Mouse (Mus musculus) spleen, adult 18-20 months (tissue): ENCODE data around the gene AC124502.3.

ENCODE experiments used
- DNase-seq, 2 experiments: peaks; one replicate each; pipeline ENCODE4 v3.0.0; 2022; ENCODE audit warnings: mixed read lengths in 2 of 2

The AC124502.3 gene

DNA sequence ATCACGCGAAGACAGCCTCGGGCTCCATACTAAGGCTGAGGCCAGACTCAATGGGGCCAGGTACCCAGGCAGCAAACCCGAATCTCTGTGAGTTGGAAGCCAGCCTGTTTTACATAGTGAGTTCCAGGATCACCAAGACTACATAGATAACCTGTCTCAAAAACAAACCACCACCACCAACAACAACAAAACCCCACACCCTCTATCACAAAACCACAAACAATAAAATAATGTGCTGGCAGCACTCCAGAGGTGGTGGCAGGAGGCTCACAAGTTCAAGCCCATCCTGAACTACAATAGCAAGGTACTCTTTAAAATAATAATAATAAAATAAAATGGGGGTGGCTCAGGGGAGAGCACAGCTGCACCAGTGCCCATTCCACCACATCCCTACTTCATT, 2.1 kb upstream of the AC124502.3 start:
- no peak for DNase-seq

DNA sequence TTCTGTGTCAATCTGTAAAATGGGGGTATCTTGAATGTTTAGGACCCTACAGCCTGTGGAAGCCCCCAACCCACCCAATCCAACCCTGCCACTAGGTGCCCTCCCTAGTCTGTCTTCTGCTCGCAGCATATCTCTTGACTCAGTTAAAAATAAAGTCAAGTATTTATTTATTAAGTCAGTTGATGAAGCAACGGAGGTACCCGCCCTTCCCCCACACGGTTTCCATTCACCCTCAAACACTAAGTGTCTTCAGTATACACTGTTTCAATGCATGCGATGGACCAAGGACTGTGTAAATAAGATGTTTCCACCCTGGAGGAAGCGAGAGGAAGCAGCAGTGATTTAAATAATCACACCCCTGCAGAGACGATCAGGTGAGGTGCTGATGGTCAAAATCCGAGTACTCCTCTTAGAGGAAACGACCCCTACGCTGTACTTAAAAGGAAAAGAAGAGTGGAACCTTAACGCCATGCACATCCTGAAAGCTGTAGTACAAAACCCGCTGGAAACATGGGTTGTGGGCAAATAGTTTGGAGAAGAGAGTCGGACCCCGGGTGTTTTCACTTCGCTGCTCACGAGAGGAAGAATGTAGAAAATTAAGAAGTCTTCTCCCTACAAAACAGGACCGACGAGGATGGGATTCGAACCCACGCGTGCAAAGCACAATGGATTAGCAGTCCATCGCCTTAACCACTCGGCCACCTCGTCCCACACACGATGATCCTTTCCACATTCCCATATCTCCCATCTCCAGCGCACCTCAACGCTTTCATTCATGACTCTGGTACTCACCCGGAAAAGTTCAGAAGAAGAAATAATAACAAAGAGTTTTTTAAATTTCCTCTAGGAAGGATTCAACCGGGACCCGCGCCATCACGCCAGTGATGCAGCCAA, 766 bp upstream of the AC124502.3 start:
- DNase-seq, result peak; percentile 25 to 39

DNA sequence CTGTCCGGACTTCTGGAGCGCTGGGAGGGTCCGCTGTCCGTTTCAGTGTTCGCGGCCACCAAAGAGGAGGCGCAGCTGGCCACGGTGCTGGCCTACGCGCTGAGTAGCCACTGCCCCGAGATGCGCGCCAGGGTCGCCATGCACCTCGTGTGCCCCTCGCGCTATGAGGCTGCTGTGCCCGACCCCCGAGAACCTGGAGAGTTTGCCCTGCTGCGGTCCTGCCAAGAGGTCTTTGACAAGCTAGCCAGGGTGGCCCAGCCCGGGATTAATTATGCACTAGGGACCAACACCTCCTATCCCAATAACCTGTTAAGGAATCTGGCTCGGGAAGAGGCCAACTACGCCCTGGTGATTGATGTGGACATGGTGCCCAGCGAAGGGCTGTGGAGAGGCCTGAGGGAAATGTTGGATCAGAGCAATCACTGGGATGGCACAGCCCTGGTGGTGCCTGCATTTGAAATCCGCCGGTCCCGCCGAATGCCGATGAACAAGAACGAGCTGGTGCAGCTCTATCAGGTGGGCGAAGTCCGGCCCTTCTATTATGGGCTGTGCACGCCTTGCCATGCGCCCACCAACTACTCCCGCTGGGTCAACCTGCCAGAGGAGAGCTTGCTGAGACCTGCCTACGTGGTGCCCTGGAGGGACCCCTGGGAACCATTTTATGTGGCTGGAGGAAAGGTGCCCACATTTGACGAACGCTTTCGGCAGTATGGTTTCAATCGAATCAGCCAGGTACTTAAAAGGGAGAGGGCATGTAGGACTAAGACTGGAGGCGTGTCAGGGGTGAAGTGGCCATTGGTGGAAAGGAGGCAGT, 817 bp downstream of the AC124502.3 start:
- DNase-seq, result no peak

DNA sequence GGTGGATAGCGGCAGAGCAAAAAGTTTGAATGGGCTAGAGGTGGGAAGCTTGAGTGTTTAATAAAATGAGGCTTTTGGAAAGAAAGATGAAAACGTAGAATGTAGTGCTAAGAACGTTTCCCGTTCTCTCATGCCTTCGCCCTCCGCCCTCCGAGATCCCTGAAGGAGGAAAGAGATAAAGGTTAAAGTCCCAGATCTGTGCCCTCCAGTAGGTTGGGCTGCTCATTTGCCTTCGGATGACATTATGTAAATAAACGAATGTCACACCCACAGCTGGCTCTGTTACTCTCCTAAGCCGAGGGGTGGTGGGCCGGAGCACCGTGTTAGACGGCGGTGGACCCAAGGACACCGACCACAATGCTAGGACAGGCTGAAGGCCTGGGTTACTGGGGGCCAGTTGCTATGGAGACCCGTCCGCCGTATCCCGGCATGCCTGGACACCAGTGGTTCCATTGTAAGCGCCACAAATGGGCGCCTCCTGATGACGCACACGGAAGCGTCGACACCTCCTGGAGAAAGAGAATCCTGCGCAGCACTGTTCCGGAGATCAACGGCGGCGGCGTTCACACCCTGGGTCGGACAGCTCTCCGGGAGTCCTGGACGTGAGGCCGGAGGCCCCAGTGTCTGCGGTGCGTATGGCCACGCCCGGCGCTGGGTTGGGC, 2.3 kb downstream of the AC124502.3 start, which contains the start of gene Brms1:
Gene Brms1 (plus strand): TSS at position 493 of the 662 bp plus-strand sequence.
- DNase-seq, result peak; percentile 76 to 82

DNA sequence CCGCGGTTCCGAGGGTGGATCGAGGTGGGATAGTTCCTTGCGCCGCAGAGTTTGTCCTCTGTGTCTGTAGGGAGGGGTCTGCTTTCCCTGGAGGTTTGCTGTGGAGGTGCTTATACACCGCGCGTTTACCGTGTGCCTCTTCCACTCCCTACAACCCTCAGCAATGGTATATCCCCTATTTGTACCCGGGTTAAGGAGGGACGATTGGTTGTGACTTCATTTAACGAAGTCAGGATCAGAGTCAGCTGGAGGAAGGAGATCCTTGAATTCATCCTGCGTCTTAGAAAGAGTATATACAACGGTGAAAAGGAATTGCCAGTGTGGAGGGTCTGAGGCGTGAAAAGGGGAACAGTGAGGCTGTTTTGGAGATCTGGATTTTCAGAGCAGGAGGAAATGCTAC, 2.9 kb downstream of the AC124502.3 start:
- DNase-seq, result no peak

DNA sequence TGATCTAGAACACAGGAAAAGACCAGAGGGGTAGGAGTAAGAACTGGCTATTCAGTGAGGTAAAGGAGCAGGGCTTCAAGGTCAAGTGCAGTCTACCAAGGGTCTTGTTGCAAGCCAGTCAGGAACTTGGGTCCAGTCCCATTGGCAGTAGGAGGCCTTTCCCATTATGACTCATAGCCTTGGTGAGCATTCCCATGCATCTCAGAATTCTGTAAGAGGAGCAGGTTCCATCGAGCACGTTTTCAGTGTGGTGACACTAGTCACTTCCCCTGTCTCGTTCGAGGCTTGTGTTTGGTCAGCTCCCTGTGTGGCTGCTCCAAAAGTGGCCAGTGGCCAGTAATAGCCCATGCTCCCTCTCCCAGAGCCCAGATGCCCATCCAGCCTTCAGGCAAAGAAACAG, 6.8 kb downstream of the AC124502.3 start:
- no peak for DNase-seq

DNA sequence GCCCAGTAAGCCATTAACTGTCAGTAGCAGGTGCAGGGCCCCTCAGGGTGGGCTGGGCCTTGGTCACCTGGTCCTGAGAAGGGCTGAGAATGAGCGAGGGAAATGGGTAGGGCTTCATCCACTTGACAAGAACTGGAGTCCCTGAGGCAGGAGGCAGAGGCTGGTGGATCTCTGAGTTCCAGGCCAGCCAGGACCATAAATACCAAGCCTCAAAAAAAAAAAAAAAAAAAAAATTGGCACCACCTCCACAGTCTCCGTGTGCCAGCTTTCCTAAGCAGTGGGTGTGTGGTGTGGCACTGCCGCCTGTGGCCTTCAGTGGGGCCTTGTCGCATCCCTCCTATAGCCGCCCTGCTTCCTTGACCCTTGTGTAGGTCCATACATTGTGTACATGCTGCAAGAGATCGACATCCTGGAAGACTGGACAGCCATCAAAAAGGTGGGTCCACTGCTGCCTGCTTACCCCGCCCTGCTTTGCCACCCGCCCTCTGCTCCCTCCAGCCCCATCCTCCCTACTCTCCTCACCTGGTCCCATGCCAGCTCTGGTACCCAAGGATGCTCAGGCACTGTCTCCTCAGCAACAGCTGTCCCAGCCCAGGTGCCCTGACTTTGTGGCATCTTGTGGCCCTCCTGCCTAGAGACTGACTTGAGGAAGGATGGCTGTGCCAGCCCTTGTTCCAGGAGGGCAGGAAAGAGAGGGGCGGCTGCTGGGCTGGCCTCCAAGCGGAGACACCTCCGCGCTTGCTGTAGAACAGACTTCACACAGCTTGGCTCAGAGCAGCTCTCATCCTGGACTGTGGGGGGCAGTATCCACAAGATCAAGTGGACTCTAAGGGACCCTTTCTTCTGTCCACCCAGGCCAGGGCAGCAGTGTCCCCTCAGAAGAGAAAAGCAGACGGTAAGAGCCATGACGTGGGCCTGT, 9.7 kb downstream of the AC124502.3 start:
- DNase-seq, result no peak

DNA sequence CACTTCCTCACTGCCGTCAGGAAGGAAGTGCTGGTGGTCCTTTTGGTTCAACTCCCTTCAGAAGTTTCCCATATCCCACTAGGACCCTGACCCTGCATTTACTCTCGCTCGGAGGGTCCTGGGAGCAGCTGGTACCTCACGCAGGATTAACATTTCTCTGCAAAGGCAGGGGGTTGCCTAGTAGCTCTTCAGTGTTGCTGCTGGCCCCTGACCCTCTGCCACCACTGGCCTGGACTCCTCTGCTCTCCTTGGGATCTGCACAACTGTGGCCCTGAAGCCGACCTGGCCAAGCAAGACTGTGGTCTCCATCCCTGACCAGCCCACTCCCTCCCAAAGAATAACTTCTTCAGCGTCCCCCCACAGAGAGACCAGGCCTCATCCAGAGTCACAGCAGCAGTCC, 10.6 kb downstream of the AC124502.3 start:
- no peak for DNase-seq

DNA sequence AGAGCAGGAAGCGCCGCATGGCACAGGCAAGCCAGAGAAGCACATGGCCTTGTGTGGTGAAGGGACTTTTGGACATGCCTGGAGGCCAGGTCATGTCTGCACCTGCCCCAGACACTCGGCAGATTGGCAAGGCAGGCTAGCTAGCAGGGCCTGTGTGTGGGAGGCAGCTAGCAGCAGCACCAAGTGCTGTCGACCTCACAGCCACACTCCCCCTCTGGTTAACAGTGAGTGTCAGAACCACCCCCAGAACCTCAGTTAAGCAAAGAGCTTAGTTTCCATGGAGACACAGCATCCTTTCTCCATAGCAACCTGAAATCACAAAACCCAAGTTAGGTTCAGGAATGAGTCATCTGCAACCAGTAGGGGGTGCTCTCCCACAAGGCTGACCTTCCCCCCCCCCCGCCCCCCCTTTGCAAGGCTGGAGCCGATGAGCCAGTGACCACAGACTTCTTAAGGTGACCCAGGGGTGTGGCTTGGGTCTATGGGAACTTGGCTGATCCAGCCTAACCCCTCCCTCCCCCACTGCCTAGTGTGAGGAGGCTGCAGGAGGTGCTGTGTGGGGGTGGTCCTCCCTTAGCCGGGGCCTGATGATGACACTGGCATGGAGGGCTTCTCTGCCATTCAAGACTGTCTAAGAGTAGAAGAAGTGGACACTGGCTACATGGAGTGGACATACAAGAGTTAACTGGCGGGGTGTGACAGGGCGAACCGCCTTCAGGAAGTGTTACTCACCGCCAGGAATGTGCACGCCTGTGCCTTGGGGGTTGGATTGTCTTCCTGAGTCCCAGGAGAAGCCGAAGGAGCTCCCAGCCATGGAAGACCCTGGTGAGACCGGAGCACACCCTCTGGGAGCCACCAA, 11.6 kb downstream of the AC124502.3 start, which contains the start of gene Rin1:
Gene Rin1 (plus strand): TSS at position 435 of the 859 bp plus-strand sequence.
- DNase-seq, result no peak

DNA sequence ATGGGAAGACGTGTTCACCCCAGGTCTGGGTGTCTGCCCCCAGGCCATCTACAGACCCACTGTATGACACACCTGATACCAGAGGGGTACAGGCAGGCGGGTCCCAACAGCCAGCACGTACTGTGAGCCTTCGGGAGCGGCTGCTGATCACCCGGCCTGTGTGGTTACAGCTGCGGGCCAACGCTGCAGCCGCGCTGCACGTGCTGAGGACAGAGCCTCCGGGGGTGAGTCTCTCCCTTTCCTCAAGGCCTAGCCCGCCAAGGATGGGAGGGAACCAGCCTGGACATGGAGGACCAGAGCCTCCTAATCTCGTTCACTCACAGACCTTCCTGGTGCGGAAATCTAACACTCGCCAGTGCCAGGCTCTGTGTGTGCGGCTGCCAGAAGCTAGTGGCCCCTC, 12.3 kb downstream of the AC124502.3 start:
- no peak for DNase-seq

DNA sequence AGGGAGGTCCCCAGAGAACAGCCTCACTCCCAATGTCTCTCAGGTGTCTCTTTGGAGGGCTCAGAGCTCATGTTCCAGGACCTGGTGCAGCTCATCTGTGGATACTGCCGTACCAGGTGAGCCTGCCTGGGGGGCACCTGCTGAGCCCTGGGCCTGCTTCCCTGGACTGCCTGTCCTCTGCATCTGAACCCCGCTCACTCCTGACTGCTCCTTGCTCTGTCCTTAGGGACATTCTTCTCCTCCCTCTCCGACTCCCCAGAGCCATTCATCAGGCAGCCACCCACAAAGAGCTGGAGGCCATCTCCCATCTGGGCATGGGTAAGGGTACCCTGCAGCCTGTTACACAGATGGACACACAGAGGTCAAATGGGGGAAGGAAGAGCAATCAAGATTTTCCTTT, 12.8 kb downstream of the AC124502.3 start:
- DNase-seq, result no peak

DNA sequence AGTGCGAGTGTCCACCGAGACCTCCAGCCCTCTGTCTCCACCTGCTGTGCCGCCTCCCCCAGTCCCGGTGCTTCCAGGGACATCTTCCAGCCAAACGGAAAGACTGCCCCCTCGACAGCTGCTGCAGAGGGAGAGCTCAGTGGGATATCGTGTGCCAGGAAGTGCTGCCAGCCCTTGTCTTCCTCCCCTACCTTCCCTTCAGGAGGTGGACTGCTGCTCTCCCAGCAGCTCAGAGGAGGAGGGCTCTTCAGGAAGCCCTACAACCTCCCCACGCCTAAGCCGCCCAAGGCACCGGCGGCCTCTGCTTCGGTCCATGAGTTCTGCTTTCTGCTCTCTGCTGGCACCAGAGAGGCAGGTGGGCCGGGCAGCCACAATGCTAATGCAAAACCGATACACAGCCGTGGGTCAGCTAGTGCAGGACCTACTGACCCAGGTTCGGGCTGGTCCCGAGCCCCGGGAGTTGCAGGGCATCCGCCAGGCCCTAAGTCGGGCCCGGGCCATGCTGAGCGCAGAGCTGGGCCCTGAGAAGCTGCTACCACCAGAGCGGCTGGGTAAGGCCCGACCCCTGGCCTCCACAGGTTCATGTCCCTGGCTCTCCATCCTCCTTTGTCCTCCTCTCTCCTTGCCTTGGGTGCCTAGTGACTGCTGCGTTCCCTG, 13.6 kb downstream of the AC124502.3 start:
- no peak for DNase-seq

DNA sequence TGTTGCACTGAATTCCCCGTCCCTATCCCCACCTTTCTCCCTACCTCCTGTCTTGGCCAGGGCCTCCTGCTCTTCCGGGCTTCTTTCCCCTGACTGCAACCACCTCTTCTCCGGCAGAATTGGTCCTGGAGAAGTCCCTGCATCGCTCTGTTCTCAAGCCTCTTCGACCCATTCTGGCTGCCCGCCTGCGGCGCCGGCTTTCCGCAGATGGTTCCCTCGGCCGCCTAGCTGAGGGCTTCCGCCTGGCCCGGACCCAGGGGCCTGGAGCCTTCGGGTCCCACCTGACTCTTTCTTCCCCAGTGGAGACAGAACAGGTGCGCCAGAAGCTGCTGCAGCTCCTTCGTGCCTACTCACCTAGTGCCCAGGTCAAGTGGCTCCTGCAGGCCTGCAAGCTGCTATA, 14.2 kb downstream of the AC124502.3 start:
- DNase-seq, result no peak

DNA sequence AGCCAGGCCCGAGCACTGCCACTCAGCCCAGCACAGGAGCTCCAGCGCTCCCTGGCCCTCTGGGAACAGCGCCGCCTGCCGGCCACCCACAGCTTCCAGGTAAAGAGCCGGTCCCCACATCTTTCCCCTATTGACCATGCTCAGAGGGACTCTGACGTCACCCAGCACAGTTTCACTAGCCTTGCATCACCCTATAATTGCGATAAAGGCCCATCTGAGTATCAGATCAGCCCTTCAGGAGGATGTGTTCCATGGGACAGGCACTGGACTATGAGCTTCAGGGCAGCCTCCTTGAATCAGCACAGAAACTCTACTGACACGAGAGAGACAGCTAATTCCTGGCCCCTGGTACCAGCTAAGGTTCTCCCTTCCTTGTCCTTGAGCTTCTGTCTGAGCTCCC, 15.2 kb downstream of the AC124502.3 start:
- DNase-seq, result peak in 1 of 2 experiments; percentile 48

DNA sequence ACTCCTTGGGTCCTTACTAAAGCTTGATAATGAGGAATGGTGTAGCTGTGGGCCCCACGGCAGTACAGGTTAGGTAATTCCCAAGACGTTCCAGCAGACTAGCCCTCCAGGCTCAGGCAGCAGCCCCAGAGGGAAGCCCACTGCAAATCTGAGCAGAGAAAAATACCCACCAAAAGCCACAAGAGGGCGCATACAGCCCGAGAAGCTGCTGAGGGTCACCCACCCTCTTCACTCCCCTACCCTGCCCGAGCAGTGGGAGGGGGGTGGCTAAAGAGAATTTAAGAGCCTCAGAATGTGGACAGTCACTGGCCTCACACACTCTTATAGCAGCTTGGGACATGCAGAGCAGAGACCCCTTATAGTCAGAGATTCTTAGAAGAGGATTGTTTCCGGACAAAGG, 17.6 kb downstream of the AC124502.3 start:
- DNase-seq, result no peak

DNA sequence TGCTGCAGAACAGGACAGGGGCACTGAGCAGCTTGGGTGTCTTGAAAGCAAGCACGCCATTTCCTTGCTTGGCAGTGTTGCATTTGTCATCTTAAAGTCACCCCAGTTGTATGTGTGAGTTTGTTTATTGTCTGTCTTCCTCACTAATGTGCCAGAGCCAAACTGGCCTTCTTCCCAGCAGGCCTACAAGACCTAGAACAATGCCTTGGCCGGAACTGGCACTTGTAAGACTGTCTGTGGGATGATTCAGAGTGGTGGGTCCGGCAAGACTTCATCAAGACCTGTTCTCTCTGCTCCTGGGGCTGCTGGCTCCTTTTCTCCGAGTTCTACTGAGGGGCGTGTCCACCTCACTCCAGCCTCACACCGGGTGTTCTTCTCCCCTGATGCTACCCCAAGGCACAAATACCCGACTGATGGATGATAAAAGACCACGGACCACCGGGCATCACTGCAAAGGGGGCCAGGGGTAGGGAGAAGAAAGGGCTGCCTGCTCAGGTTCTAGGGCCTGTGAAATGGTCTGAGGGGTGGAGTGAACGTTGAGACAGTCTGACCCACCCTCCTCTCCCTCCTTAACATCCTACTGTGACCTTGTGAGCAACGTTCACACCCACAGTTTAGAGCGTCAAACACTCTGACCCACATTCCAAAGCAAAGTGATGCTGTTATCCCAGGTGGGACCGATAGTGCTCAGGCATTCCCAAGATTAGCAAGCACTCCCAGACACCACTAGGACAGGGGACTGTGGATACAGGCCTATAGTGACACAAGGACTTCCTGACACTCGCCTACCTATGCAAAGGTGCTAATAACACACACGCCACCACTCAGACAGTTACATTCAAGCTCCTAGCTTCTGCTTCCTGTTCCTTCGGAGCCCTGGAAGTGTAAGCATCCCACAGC, 19.4 kb downstream of the AC124502.3 start:
- no peak for DNase-seq

DNA sequence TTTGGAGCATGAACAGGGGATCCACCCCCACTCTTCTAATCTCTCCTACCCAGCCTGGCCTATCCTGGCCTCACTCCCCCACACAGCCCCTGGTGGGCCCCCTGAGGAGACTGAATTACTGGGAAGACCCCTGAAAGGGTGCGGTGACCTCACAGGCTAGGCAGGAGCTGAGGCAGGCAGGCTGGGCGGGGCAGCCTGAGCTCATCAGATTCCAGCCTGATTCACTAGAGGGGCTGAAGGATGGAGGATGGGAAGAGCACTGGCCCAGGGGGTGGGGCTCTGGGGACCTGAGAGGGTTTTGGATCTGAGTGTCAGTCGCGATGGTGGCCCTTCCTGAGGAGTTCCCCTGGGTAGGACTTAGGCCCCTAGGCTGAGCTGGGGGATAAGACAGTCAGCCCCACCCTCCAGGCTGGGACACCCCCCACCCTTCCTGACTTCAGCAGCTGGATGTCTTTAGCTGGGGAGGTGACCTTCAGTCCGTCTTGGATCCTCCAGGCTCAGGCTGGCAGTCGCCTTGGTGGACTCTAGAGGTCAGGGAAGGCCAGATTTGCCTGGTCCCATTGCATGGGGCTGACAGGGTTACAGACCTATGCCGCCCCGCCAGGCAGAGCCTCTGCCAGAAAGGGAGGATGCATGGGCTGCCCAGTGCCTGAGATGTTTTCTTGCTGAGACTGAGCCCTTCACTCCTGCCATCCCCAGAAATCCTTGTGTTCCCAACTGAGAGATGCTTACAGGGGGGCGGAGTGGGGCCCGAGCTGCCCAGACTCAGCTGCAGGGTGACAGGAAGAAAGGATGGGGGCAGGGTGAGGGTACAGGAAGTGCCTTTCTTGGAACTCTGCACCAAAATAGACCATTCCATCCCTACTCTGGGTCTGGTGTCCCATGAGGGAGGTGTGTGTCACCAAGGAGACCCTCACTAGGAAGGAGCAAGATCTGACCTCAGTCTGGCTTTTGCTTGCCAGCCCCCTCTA, 20.4 kb downstream of the AC124502.3 start:
- no peak for DNase-seq
